Mouse (Mus musculus) MEL (cell line): Measurements from ENCODE around the gene Dctd.

Experiments used
- CHD2 ChIP-seq: IDR thresholded peaks from 2 replicates; pipeline ENCODE4 v1.6.1; 2011; ENCODE audit warnings: low read length, improper control_type of control experiment
- MAX ChIP-seq: IDR thresholded peaks from 2 replicates; pipeline ENCODE4 v1.6.1; 2011; ENCODE audit warnings: low read length, improper control_type of control experiment
- POLR2A ChIP-seq, 2 experiments: IDR thresholded peaks; 2 replicates each; pipeline ENCODE4 v1.6.1; 2011 to 2012; ENCODE audit warnings: low read length in 2 of 2, mild to moderate bottlenecking in 2 of 2, control low read depth in 1 of 2, improper control_type of control experiment in 1 of 2, low read depth in 1 of 2, moderate library complexity in 1 of 2; ENCODE audit not compliant: control insufficient read depth in 1 of 2, insufficient read depth in 1 of 2, poor library complexity in 1 of 2
- SIN3A ChIP-seq: IDR thresholded peaks from 2 replicates; pipeline ENCODE4 v1.6.1; 2012; ENCODE audit warnings: low read length, improper control_type of control experiment, inconsistent platforms

- TF ChIP-seq POLR2A (IDR thresholded peaks at IDR 0.05; ENCODE audit: control insufficient read depth in 1 of 2, insufficient read depth in 1 of 2, low read depth in 1 of 2, low read length in 2 of 2, poor library complexity in 1 of 2) (no peak), SIN3A (no peak), CHD2 (no peak), MAX (no peak)
Observed at GRCm38 (mm10) chr8:48145766-48146165, 46.9 kb downstream of the Dctd start.
